Mouse (Mus musculus): Measurements from ENCODE around the gene Fkbp9. TPM values are rescaled to one million over a fixed set of nuclear protein-coding genes. Genes with fewer than 3 reads are reported as not detected.

Gene Fkbp9
- polyA plus RNA-seq, 1 experiment from 2014 or later: 154 TPM

- no peak overlapping the region for H3K9ac ChIP-seq
- H3K27ac ChIP-seq (ENCODE audit: poor library complexity, severe bottlenecking): no peak overlapping the region
- WGBS: 90% methylated on average over 8 of the region's 8 CpGs
- ATAC-seq (ENCODE audit: insufficient number of reproducible peaks, low FRiP score): no peak
- no peaks in the 10 kb centered on the region for H3K27me3 ChIP-seq (replicated peaks)
- H3K4me2 ChIP-seq: no peak overlapping the region
- H3K9me3 ChIP-seq (replicated peaks): no peaks in the 10 kb centered on the region
- peaks cover 75% of the 10 kb centered on the region for H3K36me3 ChIP-seq
- no peak overlapping the region for H3K4me3 ChIP-seq
- peaks cover 16% of the 10 kb centered on the region for H3K4me1 ChIP-seq (replicated peaks)
Observed at GRCm38 (mm10) chr6:56877985-56878384, 46.1 kb downstream of the Fkbp9 start.

GRCm38 (mm10) chr6:56879352-56879955, 47.6 kb downstream of the Fkbp9 start:
- Histone ChIP-seq H3K9me3 (replicated peaks) (no peaks in the 10 kb centered on the region), H3K4me2 (0 out of 2 replicates have a peak overlapping the region, but pooled peaks have one; percentile 12), H3K36me3 (peaks cover 77% of the 10 kb centered on the region), H3K4me3 (no peak overlapping the region), H3K27me3 (replicated peaks) (no peaks in the 10 kb centered on the region), H3K27ac (ENCODE audit: poor library complexity, severe bottlenecking) (peak overlapping the region; percentile 77), H3K9ac (no peak overlapping the region), H3K4me1 (replicated peaks) (peaks cover 16% of the 10 kb centered on the region)
- WGBS: 0% methylated on average over 1 of the region's 1 CpGs
- ATAC-seq (ENCODE audit: insufficient number of reproducible peaks, low FRiP score): peak; percentile 46; the same call in 1 of the 2 replicates

- Histone ChIP-seq H3K9ac (no peak overlapping the region), H3K36me3 (peaks cover 57% of the 10 kb centered on the region), H3K9me3 (replicated peaks) (no peaks in the 10 kb centered on the region), H3K4me1 (replicated peaks) (no peaks in the 10 kb centered on the region), H3K27me3 (replicated peaks) (no peaks in the 10 kb centered on the region), H3K4me3 (no peak overlapping the region), H3K4me2 (no peak overlapping the region), H3K27ac (ENCODE audit: poor library complexity, severe bottlenecking) (no peak overlapping the region)
- WGBS: 88% methylated on average over 6 of the region's 6 CpGs
- ATAC-seq (ENCODE audit: insufficient number of reproducible peaks, low FRiP score): no peak
Observed at GRCm38 (mm10) chr6:56888561-56888960, 56.7 kb downstream of the Fkbp9 start.

- 85% methylated on average over 2 of the region's 2 CpGs for WGBS
- no peak overlapping the region for H3K4me3 ChIP-seq
- no peak overlapping the region for H3K4me2 ChIP-seq
- H3K27ac ChIP-seq (ENCODE audit: poor library complexity, severe bottlenecking): no peak overlapping the region
- no peaks in the 10 kb centered on the region for H3K4me1 ChIP-seq (replicated peaks)
- H3K9me3 ChIP-seq (replicated peaks): no peaks in the 10 kb centered on the region
- H3K9ac ChIP-seq: no peak overlapping the region
- no peaks in the 10 kb centered on the region for H3K27me3 ChIP-seq (replicated peaks)
- no peak for ATAC-seq (ENCODE audit: insufficient number of reproducible peaks, low FRiP score)
- peaks cover 49% of the 10 kb centered on the region for H3K36me3 ChIP-seq
Observed at GRCm38 (mm10) chr6:56890762-56891161, 58.9 kb downstream of the Fkbp9 start.

GRCm38 (mm10) chr6:56899601-56900000, 67.7 kb downstream of the Fkbp9 start:
- ATAC-seq (ENCODE audit: insufficient number of reproducible peaks, low FRiP score): no peak
- H3K27ac ChIP-seq (ENCODE audit: poor library complexity, severe bottlenecking): peak overlapping the region; percentile 45
- WGBS: 57% methylated on average over 3 of the region's 3 CpGs
- H3K9ac ChIP-seq: no peak overlapping the region
- no peaks in the 10 kb centered on the region for H3K27me3 ChIP-seq (replicated peaks)
- peak overlapping the region; percentile 20; the same call in 1 of the 2 replicates for H3K4me2 ChIP-seq
- H3K9me3 ChIP-seq (replicated peaks): no peaks in the 10 kb centered on the region
- H3K4me3 ChIP-seq: no peak overlapping the region
- no peaks in the 10 kb centered on the region for H3K36me3 ChIP-seq
- peaks cover 34% of the 10 kb centered on the region for H3K4me1 ChIP-seq (replicated peaks)

- H3K27ac ChIP-seq (ENCODE audit: poor library complexity, severe bottlenecking): peak overlapping the region; percentile 50; the same call in 1 of the 2 replicates
- H3K9me3 ChIP-seq (replicated peaks): no peaks in the 10 kb centered on the region
- peak overlapping the region; percentile 66 for H3K4me2 ChIP-seq
- no peak for ATAC-seq (ENCODE audit: insufficient number of reproducible peaks, low FRiP score)
- H3K4me3 ChIP-seq: peak overlapping the region; percentile 44
- H3K36me3 ChIP-seq: no peaks in the 10 kb centered on the region
- no peaks in the 10 kb centered on the region for H3K27me3 ChIP-seq (replicated peaks)
- WGBS: 65% methylated on average over 3 of the region's 3 CpGs
- H3K4me1 ChIP-seq (replicated peaks): peaks cover 45% of the 10 kb centered on the region
- no peak overlapping the region for H3K9ac ChIP-seq
Observed at GRCm38 (mm10) chr6:56901336-56901735, 69.5 kb downstream of the Fkbp9 start.

GRCm38 (mm10) chr6:56901824-56902386, 70.0 kb downstream of the Fkbp9 start:
- peak overlapping the region; percentile 66 for H3K4me2 ChIP-seq
- H3K27ac ChIP-seq (ENCODE audit: poor library complexity, severe bottlenecking): peak overlapping the region; percentile 50
- H3K9me3 ChIP-seq (replicated peaks): no peaks in the 10 kb centered on the region
- no peaks in the 10 kb centered on the region for H3K36me3 ChIP-seq
- no peaks in the 10 kb centered on the region for H3K27me3 ChIP-seq (replicated peaks)
- peak overlapping the region; percentile 56; the same call in 1 of the 2 replicates for H3K9ac ChIP-seq
- peak overlapping the region; percentile 44 for H3K4me3 ChIP-seq
- peaks cover 44% of the 10 kb centered on the region for H3K4me1 ChIP-seq (replicated peaks)
- 21% methylated on average over 12 of the region's 12 CpGs for WGBS
- peak; percentile 81 for ATAC-seq (ENCODE audit: insufficient number of reproducible peaks, low FRiP score)

- peak overlapping the region; percentile 26 for H3K27ac ChIP-seq (ENCODE audit: poor library complexity, severe bottlenecking)
- no peak overlapping the region for H3K4me3 ChIP-seq
- ATAC-seq (ENCODE audit: insufficient number of reproducible peaks, low FRiP score): peak; percentile 77
- WGBS: 49% methylated on average over 7 of the region's 7 CpGs
- no peaks in the 10 kb centered on the region for H3K9me3 ChIP-seq (replicated peaks)
- H3K9ac ChIP-seq: no peak overlapping the region
- H3K4me2 ChIP-seq: peak overlapping the region; percentile 18
- H3K36me3 ChIP-seq: 0 out of 2 replicates have a peak, but pooled peaks cover under 1% of the 10 kb centered on the region
- H3K4me1 ChIP-seq (replicated peaks): peaks cover 44% of the 10 kb centered on the region
- no peaks in the 10 kb centered on the region for H3K27me3 ChIP-seq (replicated peaks)
Observed at GRCm38 (mm10) chr6:56902606-56903520, 71.0 kb downstream of the Fkbp9 start.

GRCm38 (mm10) chr6:56903831-56904230, 72.0 kb downstream of the Fkbp9 start:
- Histone ChIP-seq H3K27me3 (replicated peaks) (no peaks in the 10 kb centered on the region), H3K9ac (no peak overlapping the region), H3K9me3 (replicated peaks) (no peaks in the 10 kb centered on the region), H3K27ac (ENCODE audit: poor library complexity, severe bottlenecking) (peak overlapping the region; percentile 62; the same call in 1 of the 2 replicates), H3K36me3 (0 out of 2 replicates have a peak, but pooled peaks cover 3% of the 10 kb centered on the region), H3K4me1 (replicated peaks) (peaks cover 44% of the 10 kb centered on the region), H3K4me3 (no peak overlapping the region), H3K4me2 (peak overlapping the region; percentile 36)
- ATAC-seq (ENCODE audit: insufficient number of reproducible peaks, low FRiP score): no peak
- 29% methylated on average over 6 of the region's 6 CpGs for WGBS

GRCm38 (mm10) chr6:56904330-56904729, 72.5 kb downstream of the Fkbp9 start:
- Histone ChIP-seq H3K9me3 (replicated peaks) (no peaks in the 10 kb centered on the region), H3K36me3 (0 out of 2 replicates have a peak, but pooled peaks cover 3% of the 10 kb centered on the region), H3K27me3 (replicated peaks) (no peaks in the 10 kb centered on the region), H3K4me3 (no peak overlapping the region), H3K4me1 (replicated peaks) (peaks cover 44% of the 10 kb centered on the region), H3K9ac (no peak overlapping the region; the same call in 1 of the 2 replicates), H3K4me2 (no peak overlapping the region), H3K27ac (ENCODE audit: poor library complexity, severe bottlenecking) (peak overlapping the region; percentile 62)
- ATAC-seq (ENCODE audit: insufficient number of reproducible peaks, low FRiP score): no peak
- WGBS: 62% methylated on average over 1 of the region's 1 CpGs

GRCm38 (mm10) chr6:56904982-56905381, 73.1 kb downstream of the Fkbp9 start:
- ATAC-seq (ENCODE audit: insufficient number of reproducible peaks, low FRiP score): no peak
- Histone ChIP-seq H3K27ac (ENCODE audit: poor library complexity, severe bottlenecking) (no peak overlapping the region), H3K36me3 (0 out of 2 replicates have a peak, but pooled peaks cover 3% of the 10 kb centered on the region), H3K4me1 (replicated peaks) (peaks cover 39% of the 10 kb centered on the region), H3K4me3 (no peak overlapping the region), H3K9me3 (replicated peaks) (no peaks in the 10 kb centered on the region), H3K27me3 (replicated peaks) (no peaks in the 10 kb centered on the region), H3K9ac (no peak overlapping the region), H3K4me2 (no peak overlapping the region)
- WGBS: 86% methylated on average over 2 of the region's 2 CpGs
